Mouse (Mus musculus) CD4-positive helper T cell, adult 2 months (primary cell): Measurements from ENCODE around the gene Dctd.

ENCODE experiments used
- DNase-seq: peaks from one replicate; pipeline ENCODE4 v3.0.0-alpha.2; 2012; ENCODE audit warnings: low read depth, missing footprints, low spot score

The Dctd gene

DNA sequence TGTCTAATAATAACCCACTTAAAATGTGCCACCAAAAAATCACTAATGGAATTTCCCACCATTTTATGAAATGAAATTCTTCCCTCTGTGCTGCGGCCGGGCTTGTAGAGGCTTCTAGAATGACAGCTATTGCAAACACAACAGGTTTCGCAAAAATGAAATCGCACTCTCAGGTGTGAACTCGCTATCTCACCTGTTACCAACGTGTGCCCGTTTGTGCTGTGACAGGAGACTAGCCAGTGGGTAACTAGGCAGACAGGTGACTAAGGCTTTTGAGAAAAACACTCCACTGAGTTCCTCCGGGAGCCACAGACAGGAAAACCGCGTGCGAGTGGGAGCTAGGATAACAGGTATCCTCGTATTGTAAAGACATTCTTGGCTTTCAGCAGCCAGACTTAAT is at the start of gene Dctd:
Gene Dctd (plus strand): TSS at position 301 of the 400 bp plus-strand sequence.
- DNase-seq = no peak

DNA sequence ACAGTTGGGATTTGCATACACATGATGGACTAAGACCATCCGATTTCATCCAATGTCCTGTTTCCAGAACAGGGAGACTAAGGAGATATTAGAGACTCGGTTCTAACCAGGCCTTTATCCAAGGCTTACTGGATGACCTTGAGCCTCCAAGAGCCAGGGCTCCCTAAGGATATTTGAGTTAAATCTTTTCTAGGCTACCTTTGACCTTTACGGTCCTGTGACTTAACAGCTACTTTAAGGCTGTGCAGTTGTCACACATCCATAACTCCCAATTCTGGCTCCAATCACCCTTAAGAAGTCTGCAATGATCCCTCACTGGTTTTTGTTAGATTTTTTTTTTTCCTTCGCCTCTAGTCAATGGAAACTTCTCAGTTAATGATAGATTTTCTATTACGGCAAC is 45.3 kb upstream of the Dctd start:
- DNase-seq = no peak

DNA sequence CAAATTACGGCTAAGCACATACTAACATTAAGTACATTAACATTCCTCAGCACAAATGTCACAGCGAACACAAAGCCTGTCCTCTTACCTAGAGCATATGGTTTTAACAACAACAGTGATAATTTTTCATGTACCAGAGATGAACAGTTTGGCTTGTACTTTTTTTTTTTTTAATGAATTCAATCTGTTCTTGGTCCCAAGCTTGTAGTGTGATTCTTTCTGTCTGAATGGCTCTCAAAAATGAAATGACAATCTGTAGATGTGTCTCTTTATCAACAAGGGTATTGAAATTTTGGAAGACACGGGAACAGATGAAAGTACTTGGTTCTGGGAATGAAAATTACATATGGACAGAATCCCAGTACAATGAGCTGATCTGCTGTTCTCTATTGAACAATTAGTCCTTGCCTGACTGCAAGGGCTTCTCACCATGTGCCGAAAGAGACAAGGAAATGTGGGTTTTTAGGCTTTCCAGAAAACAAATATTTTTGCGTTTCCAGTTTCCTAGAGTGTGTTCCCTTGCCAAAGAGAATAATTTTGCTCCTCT is 35.3 kb upstream of the Dctd start:
- no peak for DNase-seq

GRCm38 (mm10) chr8:48074149-48074548 is 24.7 kb upstream of the Dctd start:
- no peak for DNase-seq

DNA sequence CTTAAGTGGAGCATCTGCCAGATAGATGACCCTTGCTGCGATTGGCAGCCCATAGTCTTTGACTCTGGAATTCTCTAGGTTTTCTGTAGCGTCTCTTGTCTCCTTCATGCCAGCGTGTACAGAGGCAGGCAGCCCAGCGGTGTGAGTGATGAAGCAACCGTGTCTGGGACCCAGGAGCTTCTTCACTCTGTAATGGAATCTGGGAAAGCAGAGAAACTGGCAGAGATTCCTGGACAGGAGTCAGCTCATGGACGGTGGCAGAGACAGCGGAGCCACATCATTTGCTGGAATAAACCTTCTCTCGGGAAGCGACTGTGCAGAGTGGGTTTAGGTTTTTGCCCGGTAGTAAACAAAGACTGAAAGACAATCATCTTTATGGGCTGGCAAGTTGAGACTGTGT is 16.5 kb upstream of the Dctd start:
- no peak for DNase-seq

- DNase-seq = no peak
Observed at GRCm38 (mm10) chr8:48090661-48091060, 8.2 kb upstream of the Dctd start.

DNA sequence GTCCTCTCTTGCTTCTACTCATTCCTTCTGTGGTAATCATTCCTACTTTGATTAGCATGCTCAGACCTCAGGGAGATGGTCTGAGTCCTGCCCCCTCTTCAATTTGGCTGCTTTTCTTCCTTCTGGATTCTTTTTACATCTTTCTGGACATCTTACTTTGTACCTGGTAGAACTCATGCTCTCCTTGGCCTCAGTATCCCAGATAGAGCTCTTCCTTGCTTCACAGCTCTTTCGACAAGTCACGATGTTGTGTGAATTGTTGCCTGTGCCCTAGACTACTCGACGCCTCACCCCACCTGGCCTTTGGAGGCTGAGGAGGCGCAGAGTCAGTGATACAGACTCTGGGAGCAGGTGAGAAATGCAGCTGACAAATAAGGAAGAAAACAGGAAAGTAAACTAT is 3.5 kb upstream of the Dctd start:
- DNase-seq = no peak

GRCm38 (mm10) chr8:48097131-48097794 is 1.6 kb upstream of the Dctd start:
- no peak for DNase-seq

- no peak for DNase-seq
Observed at GRCm38 (mm10) chr8:48098081-48098639, 732 bp upstream of the Dctd start.

DNA sequence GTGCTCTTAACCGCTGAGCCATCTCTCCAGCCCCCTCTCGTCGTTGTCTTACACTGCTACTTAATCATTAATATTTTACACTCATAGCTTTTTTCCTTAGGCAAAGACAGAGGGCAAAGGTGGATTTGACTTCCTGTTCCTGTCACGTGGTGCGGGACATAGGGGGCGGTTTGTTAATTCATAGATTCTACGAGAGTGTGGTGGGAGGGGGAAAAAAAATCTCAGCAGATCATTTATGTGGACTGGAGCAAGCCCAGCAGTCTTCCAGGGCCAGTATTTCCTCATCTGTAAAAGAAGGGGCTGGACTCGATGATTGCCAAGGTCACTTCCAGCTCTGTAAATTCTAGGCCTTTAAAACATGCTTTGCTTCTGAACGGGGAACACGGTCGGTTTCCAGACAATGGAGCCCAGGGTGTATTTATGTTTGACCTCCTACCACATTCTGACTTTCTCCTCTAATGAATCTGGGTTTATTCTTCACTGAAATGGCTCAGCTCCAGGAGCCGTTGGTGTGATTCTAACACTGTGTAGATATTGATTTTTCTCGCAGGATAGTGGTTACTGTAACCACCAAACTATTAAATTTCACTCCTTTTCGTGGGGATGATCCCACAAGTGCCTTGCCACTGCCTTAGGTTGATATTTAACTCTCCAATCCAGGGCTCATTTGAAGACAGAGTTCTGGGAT is 1.4 kb downstream of the Dctd start:
- no peak for DNase-seq

DNA sequence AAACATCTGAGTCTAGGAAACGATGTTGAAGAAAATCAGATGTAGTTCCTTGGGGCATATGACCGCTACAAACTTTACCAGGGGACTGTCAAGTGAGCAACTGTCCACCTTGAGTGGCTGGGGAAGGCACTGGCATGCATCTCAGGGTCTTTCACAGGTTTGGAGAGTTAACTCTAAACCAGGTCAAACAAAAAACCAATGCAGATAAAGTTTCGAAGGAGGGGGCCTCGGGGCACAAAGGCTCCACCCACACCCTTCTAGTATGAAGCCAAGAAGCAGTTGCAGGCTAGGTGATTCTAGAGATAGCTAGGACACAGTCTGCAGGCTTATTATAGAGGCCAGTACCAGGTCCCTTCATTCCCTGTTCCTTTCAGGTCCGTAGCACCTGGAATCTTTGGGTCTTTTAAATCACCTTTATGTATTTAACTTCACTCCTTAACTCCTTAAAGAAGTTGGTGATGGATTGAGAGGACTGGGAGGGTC is 10.5 kb downstream of the Dctd start:
- no peak for DNase-seq

GRCm38 (mm10) chr8:48109856-48110780 is 11.2 kb downstream of the Dctd start:
- peak; percentile 66 for DNase-seq

DNA sequence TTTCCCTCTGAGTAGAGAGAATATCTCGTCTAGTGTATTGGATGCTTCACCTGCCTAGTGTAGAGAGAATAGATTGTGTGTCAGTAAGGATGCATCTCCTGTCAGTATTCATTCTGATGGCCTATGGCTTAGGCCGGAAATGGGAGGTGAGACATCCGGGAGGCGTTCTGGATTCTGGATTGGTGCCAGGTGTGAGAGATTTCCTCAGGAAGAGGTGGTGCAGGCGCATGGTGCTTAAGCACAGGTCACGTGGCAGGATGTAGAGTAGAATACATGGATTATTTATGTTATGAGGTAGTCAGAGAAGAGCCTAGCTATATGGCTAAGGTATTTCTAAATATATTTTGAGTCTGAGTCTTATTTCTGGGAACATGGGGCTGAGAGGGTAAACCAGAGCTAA is 15.7 kb downstream of the Dctd start:
- DNase-seq = no peak

DNA sequence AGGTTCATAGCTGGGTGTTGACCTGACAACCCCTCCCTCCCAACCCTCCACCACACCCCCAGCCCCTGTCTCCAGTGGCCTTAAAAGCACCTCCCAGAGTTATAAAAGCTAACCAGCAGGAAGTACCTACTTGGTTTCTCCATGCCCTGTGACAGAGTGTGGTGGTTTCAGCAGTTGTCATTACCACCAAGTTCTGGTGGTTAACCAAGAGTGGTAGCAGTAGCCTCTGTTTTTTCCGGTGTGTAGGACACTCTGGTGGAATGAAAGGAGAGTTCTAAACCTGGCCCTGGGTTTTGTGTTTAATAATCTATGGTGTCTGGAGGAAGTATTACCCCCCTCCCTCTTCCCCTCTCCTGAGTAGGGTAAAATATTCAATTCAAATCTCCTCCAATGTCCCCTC is 24.1 kb downstream of the Dctd start:
- peak; percentile 38 for DNase-seq

- no peak for DNase-seq
Observed at GRCm38 (mm10) chr8:48124857-48125256, 26.0 kb downstream of the Dctd start.

GRCm38 (mm10) chr8:48126954-48127353 is 28.1 kb downstream of the Dctd start:
- DNase-seq = no peak

GRCm38 (mm10) chr8:48130266-48130665 is 31.4 kb downstream of the Dctd start:
- DNase-seq = no peak

DNA sequence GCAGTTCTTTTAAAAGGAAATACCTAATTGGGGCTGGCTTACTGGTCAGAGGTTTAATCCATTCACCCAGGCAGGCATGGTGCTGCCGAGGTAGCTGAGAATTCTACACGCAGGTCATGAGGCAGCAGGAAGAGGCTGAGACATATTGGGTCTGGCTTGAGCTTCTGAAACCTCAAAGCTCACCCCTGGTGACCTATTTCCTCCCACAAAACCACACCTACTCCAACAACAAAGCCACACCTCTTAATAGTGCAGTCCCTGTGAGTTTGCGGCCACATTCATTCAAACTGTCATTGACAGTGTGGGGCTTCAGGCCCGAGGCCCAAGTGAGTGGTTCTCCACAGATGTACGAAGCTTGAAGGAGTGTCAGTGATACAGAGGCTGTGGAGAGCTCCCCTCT is 34.4 kb downstream of the Dctd start:
- no peak for DNase-seq

GRCm38 (mm10) chr8:48136804-48137650 is 38.1 kb downstream of the Dctd start:
- DNase-seq = no peak

DNA sequence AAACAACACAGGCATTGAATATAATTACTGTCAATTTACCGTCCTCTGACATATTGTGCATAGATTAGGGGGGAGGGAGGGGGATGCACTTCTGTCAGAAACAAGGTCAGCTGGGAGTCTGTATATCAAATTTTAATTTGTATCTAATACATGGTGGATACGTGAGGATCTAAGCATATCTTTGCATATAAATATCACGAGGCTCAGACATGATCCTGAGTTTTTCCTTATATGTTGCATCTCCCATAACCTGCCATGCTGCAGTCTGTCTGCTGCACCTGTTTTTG is 38.7 kb downstream of the Dctd start:
- no peak for DNase-seq

- no peak for DNase-seq
Observed at GRCm38 (mm10) chr8:48141023-48141422, 42.1 kb downstream of the Dctd start.
